Mouse (Mus musculus) bone marrow, adult 2 months (tissue): Measurements from ENCODE around the gene Kiz.

Source experiments
- CTCF ChIP-seq: fragments of 200-500 bp; IDR thresholded peaks from 2 replicates; pipeline ENCODE4 v1.5.1; 2011; ENCODE audit warnings: low read length, control low read depth; ENCODE audit not compliant: control insufficient read depth, insufficient read depth
- POLR2A ChIP-seq: fragments of 200-500 bp; IDR thresholded peaks from 2 replicates; pipeline ENCODE4 v1.6.1; 2011; ENCODE audit warnings: low read depth, mild to moderate bottlenecking, control low read depth, low read length, borderline replicate concordance; ENCODE audit not compliant: control insufficient read depth

DNA sequence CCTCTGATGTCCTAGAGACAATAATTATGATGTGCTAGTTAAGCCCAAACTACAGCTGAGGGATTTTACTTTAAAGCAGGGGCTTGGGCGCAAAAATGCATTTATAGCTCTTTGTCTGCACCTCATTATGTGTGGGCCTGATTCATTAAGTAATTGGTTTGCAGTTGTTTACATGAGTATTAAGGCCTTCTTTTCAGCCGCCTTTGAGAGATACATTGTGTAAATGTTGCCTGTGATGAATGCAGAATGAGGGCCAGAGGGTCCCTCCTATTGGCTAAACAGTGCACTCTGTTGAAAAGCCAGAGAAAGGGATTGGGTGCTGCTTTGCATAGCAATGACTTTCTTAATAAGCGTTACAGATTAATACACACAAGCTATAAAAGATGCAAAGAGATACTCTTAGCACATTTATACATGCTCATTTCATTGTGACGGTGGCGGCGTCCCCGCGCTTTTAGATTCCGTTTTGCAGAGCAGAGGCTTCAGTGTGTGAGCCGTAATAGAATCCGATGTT lies 102.8 kb downstream of the Kiz start:
- no peak for TF ChIP-seq CTCF
- no peak for TF ChIP-seq POLR2A
